Comparison of ENCODE assay signal across 8 mouse cellular contexts in genomic region chr2:170205591-170206441, GRCm38 (mm10). TPM values are rescaled to one million over a fixed set of nuclear protein-coding genes. Genes with fewer than 3 reads are reported as not detected.
DNase-seq lines count a peak whose midpoint lies in the region; ATAC-seq and TF ChIP-seq lines count a peak whose summit lies in the region.

No protein-coding gene starts in this region.

- H3K27me3 ChIP-seq in embryonic facial prominence, embryonic 10.5 days (replicated peaks; ENCODE audit: low read depth, poor library complexity, severe bottlenecking), result 0 out of 2 replicates have a peak, but pooled peaks cover 5% of the 10 kb centered on the region
- H3K27me3 ChIP-seq in hindbrain, embryonic 12.5 days, result no peaks in the 10 kb centered on the region; the same call in 1 of the 2 replicates
- H3K27me3 ChIP-seq in liver, embryonic 14.5 days (ENCODE audit: control insufficient read depth, insufficient read depth, low read length), result no peaks in the 10 kb centered on the region
- no peaks in the 10 kb centered on the region for H3K27me3 ChIP-seq in neural tube, embryonic 15.5 days (replicated peaks)

- H3K27ac ChIP-seq in embryonic facial prominence, embryonic 10.5 days (replicated peaks), result peak overlapping the region; percentile 73
- peak overlapping the region; percentile 72 for H3K27ac ChIP-seq in hindbrain, embryonic 12.5 days
- H3K27ac ChIP-seq in liver, embryonic 14.5 days, result peak overlapping the region; percentile 71
- H3K27ac ChIP-seq in neural tube, embryonic 15.5 days (replicated peaks), result peak overlapping the region; percentile 56; the same call in 1 of the 2 replicates

- no peak for TF ChIP-seq EP300 in liver, embryonic 14.5 days (IDR thresholded peaks at IDR 0.05; ENCODE audit: low read depth)

- peak; percentile 33 for DNase-seq in kidney, adult 9 months
- no peak for DNase-seq in kidney, adult 11 months
- peak; percentile 63 for DNase-seq in embryonic facial prominence, embryonic 10.5 days (ENCODE audit: low spot score)
- DNase-seq in liver, embryonic 14.5 days (ENCODE audit: low read depth in 3 of 3, low spot score in 3 of 3), result no peak
- DNase-seq in adrenal gland, postnatal 4 days (ENCODE audit: low spot score in 2 of 2), result no peak
- no peak for DNase-seq in right cerebral cortex, postnatal 10 days (ENCODE audit: low spot score in 2 of 2)

- no peaks in the 10 kb centered on the region for H3K36me3 ChIP-seq in embryonic facial prominence, embryonic 10.5 days (replicated peaks)
- H3K36me3 ChIP-seq in hindbrain, embryonic 12.5 days, result no peaks in the 10 kb centered on the region
- no peaks in the 10 kb centered on the region for H3K36me3 ChIP-seq in liver, embryonic 14.5 days (replicated peaks; ENCODE audit: control insufficient read depth, insufficient read depth, low read depth)
- H3K36me3 ChIP-seq in neural tube, embryonic 15.5 days, result no peaks in the 10 kb centered on the region

- H3K9me3 ChIP-seq in embryonic facial prominence, embryonic 10.5 days, result no peaks in the 10 kb centered on the region
- no peaks in the 10 kb centered on the region for H3K9me3 ChIP-seq in hindbrain, embryonic 12.5 days (replicated peaks)
- no peaks in the 10 kb centered on the region for H3K9me3 ChIP-seq in liver, embryonic 14.5 days (ENCODE audit: control insufficient read depth, low read length)
- no peaks in the 10 kb centered on the region for H3K9me3 ChIP-seq in neural tube, embryonic 15.5 days (replicated peaks)

- WGBS in embryonic facial prominence, embryonic 10.5 days, result 0% methylated on average over 17 of the region's 17 CpGs
- under 1% methylated on average over 17 of the region's 17 CpGs for WGBS in hindbrain, embryonic 12.5 days
- under 1% methylated on average over 17 of the region's 17 CpGs for WGBS in liver, embryonic 14.5 days (ENCODE audit: insufficient replicate concordance)
- WGBS in neural tube, embryonic 15.5 days, result 1% methylated on average over 17 of the region's 17 CpGs

- no peak for TF ChIP-seq CTCF in liver, embryonic 14.5 days (IDR thresholded peaks at IDR 0.05; ENCODE audit: low read depth)

- ATAC-seq in hindbrain, embryonic 12.5 days (ENCODE audit: low FRiP score), result no peak
- ATAC-seq in liver, embryonic 14.5 days (ENCODE audit: insufficient read depth), result peak; percentile 59
- no peak for ATAC-seq in neural tube, embryonic 15.5 days (ENCODE audit: low FRiP score)

- peaks cover 37% of the 10 kb centered on the region for H3K4me1 ChIP-seq in embryonic facial prominence, embryonic 10.5 days
- peaks cover 22% of the 10 kb centered on the region for H3K4me1 ChIP-seq in hindbrain, embryonic 12.5 days
- H3K4me1 ChIP-seq in liver, embryonic 14.5 days (replicated peaks; ENCODE audit: control insufficient read depth in 2 of 2, insufficient read depth in 2 of 2, low read length in 1 of 2), result peaks cover 24 to 30% of the 10 kb centered on the region in 2 experiments
- peaks cover 20% of the 10 kb centered on the region for H3K4me1 ChIP-seq in neural tube, embryonic 15.5 days

- H3K4me2 ChIP-seq in hindbrain, embryonic 12.5 days (replicated peaks), result peak overlapping the region; percentile 56
- peak overlapping the region; percentile 97 for H3K4me2 ChIP-seq in liver, embryonic 14.5 days (ENCODE audit: low read depth)
- H3K4me2 ChIP-seq in neural tube, embryonic 15.5 days, result peak overlapping the region; percentile 63

- peak overlapping the region; percentile 23; the same call in 1 of the 2 replicates for H3K9ac ChIP-seq in hindbrain, embryonic 12.5 days
- H3K9ac ChIP-seq in liver, embryonic 14.5 days (replicated peaks), result peak overlapping the region; percentile 66
- H3K9ac ChIP-seq in neural tube, embryonic 15.5 days (replicated peaks), result peak overlapping the region; percentile 30; the same call in 1 of the 2 replicates

- peak overlapping the region; percentile 52 for H3K4me3 ChIP-seq in embryonic facial prominence, embryonic 10.5 days
- H3K4me3 ChIP-seq in hindbrain, embryonic 12.5 days, result peak overlapping the region; percentile 30
- peak overlapping the region; percentile 62 to 80 for H3K4me3 ChIP-seq in liver, embryonic 14.5 days (ENCODE audit: insufficient read depth in 1 of 2, low read depth in 2 of 2, low read length in 2 of 2)
- peak overlapping the region; percentile 30 for H3K4me3 ChIP-seq in neural tube, embryonic 15.5 days (replicated peaks)

RNA-seq across cellular contexts. Expression of gene Zfp217, which starts 57.9 kb away (rescaled TPM):
- polyA plus RNA-seq in embryonic facial prominence, embryonic 10.5 days (2016; fragmentation: Nextera tagmentation; extraction: Ambion mirVana), result 3.9 and 4.2 TPM in 2 replicates
- polyA plus RNA-seq in hindbrain, embryonic 12.5 days (2016; fragmentation: Nextera tagmentation; extraction: Ambion mirVana), result 3.7 and 3.9 TPM in 2 replicates
- polyA plus RNA-seq in liver, embryonic 14.5 days (2012; rRNA removed), result 4.2 and 4.8 TPM in 2 replicates
- 2.3 and 3.5 TPM in 2 replicates for polyA plus RNA-seq in liver, embryonic 14.5 days (2014; fragmentation: Nextera tagmentation; extraction: Ambion mirVana)
- polyA plus RNA-seq in neural tube, embryonic 15.5 days (2015; fragmentation: Nextera tagmentation; extraction: Ambion mirVana), result 0.82 and 2.4 TPM in 2 replicates
- 10 to 100 TPM; 34.9 to 37.9 TPM for total RNA-seq in adrenal gland, postnatal 4 days (2021)

Comparison
In these comparisons a context has a peak if more than half of its experiments do, and no peak if none do; other contexts are left out.
1. DNase-seq: peak in kidney, adult 9 months (single experiment) and embryonic facial prominence, embryonic 10.5 days (single experiment); none in kidney, adult 11 months (single experiment), liver, embryonic 14.5 days (0 of 3), adrenal gland, postnatal 4 days (0 of 2) and right cerebral cortex, postnatal 10 days (0 of 2).
2. Peak in every context shown above with its lines, with median percentiles within 50 percentile points of each other: H3K27ac ChIP-seq, H3K4me3 ChIP-seq, H3K4me2 ChIP-seq and H3K9ac ChIP-seq.